Mouse (Mus musculus): ENCODE results near the gene Serinc2.

GRCm38 (mm10) chr4:130251172-130251705, 27.8 kb downstream of the Serinc2 start:
- TF ChIP-seq CTCF (IDR thresholded peaks at IDR 0.05; ENCODE audit: insufficient read depth, low read depth, low read length) (no peak), POLR2A (IDR thresholded peaks at IDR 0.05; ENCODE audit: insufficient read depth, low read depth, low read length) (no peak)
